Mouse (Mus musculus) yolk sac, embryonic 10.5 days (tissue): ENCODE results near the gene Capn10.

ENCODE experiments used
- DNase-seq: peaks from one replicate; pipeline ENCODE4 v3.0.0-alpha.2; 2017; ENCODE audit warnings: low spot score

Capn10 gene

GRCm38 (mm10) chr1:92976141-92976566 is 42.0 kb downstream of the Capn10 start:
- DNase-seq, result no peak

- DNase-seq, result no peak
Measured at GRCm38 (mm10) chr1:92978645-92979044, 44.5 kb downstream of the Capn10 start.

GRCm38 (mm10) chr1:92979073-92979602 is 45.0 kb downstream of the Capn10 start:
- no peak for DNase-seq

GRCm38 (mm10) chr1:92981056-92981845 is 47.1 kb downstream of the Capn10 start:
- no peak for DNase-seq

GRCm38 (mm10) chr1:92982931-92983605 is 48.9 kb downstream of the Capn10 start:
- DNase-seq, result no peak

- DNase-seq, result no peak
Measured at GRCm38 (mm10) chr1:92984999-92985398, 50.8 kb downstream of the Capn10 start.

GRCm38 (mm10) chr1:92988894-92989293 is 54.7 kb downstream of the Capn10 start:
- DNase-seq, result no peak

- no peak for DNase-seq
Measured at GRCm38 (mm10) chr1:92989891-92990290, 55.7 kb downstream of the Capn10 start.

GRCm38 (mm10) chr1:92992214-92992855 is 58.2 kb downstream of the Capn10 start:
- no peak for DNase-seq

GRCm38 (mm10) chr1:92992880-92993279 is 58.7 kb downstream of the Capn10 start:
- no peak for DNase-seq
